Mouse (Mus musculus): ENCODE data around the gene Srebf1. TPM values are rescaled to one million over a fixed set of nuclear protein-coding genes. Genes with fewer than 3 reads are reported as not detected.
A peak's percentile ranks its signal among the peaks of the same experiment; 100 is the strongest.

Srebf1 gene
- polyA plus RNA-seq, 1 experiment, result 37.3 TPM

DNA sequence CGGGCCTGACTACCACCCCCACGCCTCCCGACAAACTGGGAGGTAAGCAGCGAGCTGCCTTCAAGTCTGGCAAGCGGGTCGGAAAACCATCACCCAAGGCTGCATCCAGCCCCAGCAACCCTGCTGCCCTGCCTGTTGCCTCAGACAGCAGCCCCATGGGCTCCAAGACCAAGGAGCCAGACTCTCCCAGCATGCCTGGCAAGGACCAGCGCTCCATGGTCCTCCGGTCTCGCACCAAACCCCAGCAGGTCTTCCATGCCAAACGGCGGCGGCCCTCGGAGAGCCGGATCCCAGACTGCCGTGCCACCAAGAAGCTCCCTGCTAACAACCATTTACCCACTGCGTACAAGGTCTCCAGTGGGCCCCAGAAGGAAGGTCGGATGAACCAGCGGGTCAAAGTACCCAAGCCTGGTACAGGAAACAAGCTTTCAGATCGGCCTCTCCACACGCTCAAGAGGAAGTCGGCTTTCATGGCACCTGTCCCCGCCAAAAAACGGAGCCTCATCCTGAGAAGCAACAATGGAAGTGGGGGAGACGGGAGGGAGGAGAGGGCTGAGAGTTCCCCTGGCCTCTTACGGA lies 34.0 kb downstream of the Srebf1 start:
- TF ChIP-seq CTCF (IDR thresholded peaks at IDR 0.05; ENCODE audit: control insufficient read depth, insufficient read depth, low read length) (no peak), POLR2A (IDR thresholded peaks at IDR 0.05; ENCODE audit: borderline replicate concordance, control insufficient read depth, low read depth, low read length) (no peak)
- Histone ChIP-seq H3K4me3 (replicated peaks; ENCODE audit: control insufficient read depth, low read depth, low read length) (no peak overlapping the region), H3K4me1 (ENCODE audit: control insufficient read depth, insufficient read depth, low read length) (peaks cover 9% of the 10 kb centered on the region), H3K27ac (ENCODE audit: control insufficient read depth, insufficient read depth, low read depth, low read length, poor library complexity) (no peak overlapping the region)
- 67% methylated on average over 25 of the region's 25 CpGs for WGBS

- Histone ChIP-seq H3K4me1 (ENCODE audit: control insufficient read depth, insufficient read depth, low read length) (peaks cover 7% of the 10 kb centered on the region), H3K27ac (ENCODE audit: control insufficient read depth, insufficient read depth, low read depth, low read length, poor library complexity) (no peak overlapping the region), H3K4me3 (replicated peaks; ENCODE audit: control insufficient read depth, low read depth, low read length) (no peak overlapping the region)
- TF ChIP-seq POLR2A (IDR thresholded peaks at IDR 0.05; ENCODE audit: borderline replicate concordance, control insufficient read depth, low read depth, low read length), result no peak
- no peak for TF ChIP-seq CTCF (IDR thresholded peaks at IDR 0.05; ENCODE audit: control insufficient read depth, insufficient read depth, low read length)
- 82% methylated on average over 11 of the region's 11 CpGs for WGBS
Measured at GRCm38 (mm10) chr11:60187070-60187469, 35.3 kb downstream of the Srebf1 start.

DNA sequence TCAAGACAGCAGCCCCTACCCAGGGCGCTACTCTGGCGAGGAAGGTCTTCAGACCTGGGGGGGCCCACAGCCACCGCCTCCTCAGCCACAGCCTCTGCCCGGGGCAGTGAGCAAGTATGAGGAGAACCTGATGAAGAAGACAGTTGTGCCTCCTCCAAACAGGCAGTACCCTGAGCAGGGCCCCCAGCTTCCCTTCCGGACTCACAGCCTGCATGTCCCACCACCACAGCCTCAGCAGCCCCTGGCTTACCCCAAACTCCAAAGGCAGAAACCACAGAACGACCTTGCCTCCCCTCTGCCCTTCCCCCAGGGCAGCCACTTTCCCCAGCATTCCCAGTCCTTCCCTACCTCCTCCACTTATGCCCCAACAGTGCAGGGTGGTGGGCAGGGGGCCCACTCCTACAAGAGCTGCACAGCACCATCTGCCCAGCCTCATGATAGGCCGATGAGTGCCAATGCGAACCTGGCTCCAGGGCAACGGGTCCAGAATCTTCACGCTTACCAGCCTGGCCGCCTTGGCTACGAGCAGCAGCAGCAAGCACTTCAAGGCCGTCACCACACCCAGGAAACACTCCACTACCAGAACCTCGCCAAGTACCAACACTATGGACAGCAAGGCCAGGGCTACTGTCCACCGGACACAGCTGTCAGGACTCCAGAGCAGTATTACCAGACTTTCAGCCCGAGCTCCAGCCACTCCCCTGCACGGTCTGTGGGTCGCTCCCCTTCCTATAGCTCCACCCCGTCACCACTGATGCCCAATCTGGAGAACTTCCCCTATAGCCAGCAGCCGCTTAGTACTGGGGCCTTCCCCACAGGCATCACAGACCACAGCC lies 36.8 kb downstream of the Srebf1 start:
- TF ChIP-seq CTCF (IDR thresholded peaks at IDR 0.05; ENCODE audit: control insufficient read depth, insufficient read depth, low read length) (no peak), POLR2A (IDR thresholded peaks at IDR 0.05; ENCODE audit: borderline replicate concordance, control insufficient read depth, low read depth, low read length) (peak; percentile 9; the same call in 1 of the 2 replicates)
- Histone ChIP-seq H3K27ac (ENCODE audit: control insufficient read depth, insufficient read depth, low read depth, low read length, poor library complexity) (no peak overlapping the region; the same call in 1 of the 2 replicates), H3K4me3 (replicated peaks; ENCODE audit: control insufficient read depth, low read depth, low read length) (peak overlapping the region; percentile 39), H3K4me1 (ENCODE audit: control insufficient read depth, insufficient read depth, low read length) (peaks cover 7% of the 10 kb centered on the region)
- 16% methylated on average over 20 of the region's 20 CpGs for WGBS

DNA sequence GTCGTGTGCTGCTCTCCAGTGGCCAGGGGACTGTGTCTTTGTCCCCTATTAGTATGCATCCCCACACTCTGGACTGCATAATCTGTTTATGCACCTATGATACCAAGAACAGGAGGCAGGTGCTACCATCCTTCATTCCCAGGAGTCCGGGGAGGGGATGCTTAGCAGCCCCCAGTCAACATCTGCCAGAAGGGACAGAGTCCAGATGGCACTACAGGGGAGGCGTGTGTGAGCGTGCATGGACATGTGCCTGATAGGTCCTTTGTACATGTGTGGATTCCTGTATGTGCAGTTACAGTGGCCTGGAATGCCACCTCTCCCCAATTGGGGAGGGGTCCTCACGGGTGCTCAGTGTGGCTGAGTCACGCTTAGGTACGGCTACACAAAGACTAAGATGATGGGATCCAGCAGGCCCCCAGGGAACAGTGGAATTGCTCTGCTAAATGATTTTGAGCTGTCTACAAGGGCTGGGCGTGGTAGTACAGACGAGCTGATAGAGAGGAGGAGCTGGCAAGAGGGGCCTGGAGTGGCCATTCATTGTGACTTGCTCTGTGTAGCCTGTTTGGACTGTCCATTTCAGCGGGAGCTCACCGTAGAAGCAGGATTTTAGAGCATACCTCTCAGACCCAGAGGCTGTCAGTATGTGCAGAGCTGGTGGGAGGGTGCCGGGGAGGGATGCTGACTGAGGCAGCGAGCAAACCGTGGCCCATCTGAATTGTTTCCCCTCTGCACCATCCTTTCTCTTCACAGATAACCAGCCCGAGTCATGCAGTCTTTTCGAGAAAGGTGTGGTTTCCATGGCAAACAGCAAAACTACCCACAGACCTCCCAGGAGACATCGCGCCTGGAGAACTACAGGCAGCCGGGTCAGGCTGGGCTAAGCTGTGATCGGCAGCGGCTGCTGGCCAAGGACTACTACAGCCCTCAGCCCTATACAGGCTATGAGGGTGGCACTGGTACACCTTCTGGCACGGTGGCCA lies 37.7 kb downstream of the Srebf1 start:
- TF ChIP-seq CTCF (IDR thresholded peaks at IDR 0.05; ENCODE audit: control insufficient read depth, insufficient read depth, low read length), result no peak
- peaks cover 7% of the 10 kb centered on the region for H3K4me1 ChIP-seq (ENCODE audit: control insufficient read depth, insufficient read depth, low read length)
- no peak overlapping the region for H3K27ac ChIP-seq (ENCODE audit: control insufficient read depth, insufficient read depth, low read depth, low read length, poor library complexity)
- WGBS, result 42% methylated on average over 22 of the region's 22 CpGs
- no peak overlapping the region for H3K4me3 ChIP-seq (replicated peaks; ENCODE audit: control insufficient read depth, low read depth, low read length)

DNA sequence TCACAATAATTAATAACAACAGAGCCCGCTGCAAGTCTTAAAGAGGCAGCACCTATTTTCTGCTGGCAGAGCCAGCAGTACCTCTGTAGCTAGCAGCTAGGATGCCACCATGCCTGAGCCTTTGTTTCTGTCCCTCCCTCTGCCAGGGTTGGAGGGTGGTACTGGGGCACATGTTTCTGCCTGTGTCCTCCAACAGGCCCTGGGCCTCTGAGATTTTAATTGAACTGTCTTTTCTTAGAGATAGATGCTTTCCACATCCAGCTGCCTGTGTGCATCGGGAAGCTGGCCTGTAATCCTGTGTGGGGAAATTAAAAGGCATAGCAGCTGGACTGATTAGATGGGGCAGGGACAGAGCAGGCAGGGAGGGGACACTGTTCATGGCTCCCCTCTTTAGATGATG lies 39.6 kb downstream of the Srebf1 start:
- no peak overlapping the region for H3K4me3 ChIP-seq (replicated peaks; ENCODE audit: control insufficient read depth, low read depth, low read length)
- peaks cover 7% of the 10 kb centered on the region for H3K4me1 ChIP-seq (ENCODE audit: control insufficient read depth, insufficient read depth, low read length)
- no peak for TF ChIP-seq CTCF (IDR thresholded peaks at IDR 0.05; ENCODE audit: control insufficient read depth, insufficient read depth, low read length)
- 72% methylated on average over 2 of the region's 2 CpGs for WGBS
- H3K27ac ChIP-seq (ENCODE audit: control insufficient read depth, insufficient read depth, low read depth, low read length, poor library complexity), result no peak overlapping the region

DNA sequence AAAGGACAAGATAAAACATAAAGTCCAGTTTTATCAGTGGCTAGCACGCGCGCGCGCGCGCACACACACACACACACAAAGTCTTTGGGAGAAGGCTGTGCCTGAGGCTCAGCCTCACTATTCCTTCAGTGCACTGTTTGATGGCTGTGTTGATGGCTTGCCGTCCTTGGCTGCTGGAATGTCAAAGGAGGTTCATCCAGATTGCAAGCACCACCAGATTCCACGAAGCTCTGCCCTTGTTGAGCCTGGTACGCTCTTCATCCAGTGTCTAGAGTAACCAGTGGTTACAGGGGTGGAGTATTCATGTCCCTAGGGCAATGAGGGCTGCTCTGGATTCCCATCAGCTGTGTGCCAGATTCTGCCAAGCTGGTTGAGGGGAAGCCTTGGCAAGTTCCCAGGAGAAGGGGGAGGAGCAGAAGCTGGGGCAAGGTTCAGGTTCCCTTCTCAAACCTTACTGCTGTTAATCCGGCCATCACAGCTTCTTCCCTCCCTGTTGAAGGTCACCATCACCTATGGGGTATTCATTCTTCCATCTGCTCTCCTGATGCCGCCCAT lies 40.2 kb downstream of the Srebf1 start:
- H3K27ac ChIP-seq (ENCODE audit: control insufficient read depth, insufficient read depth, low read depth, low read length, poor library complexity), result no peak overlapping the region
- WGBS, result 75% methylated on average over 12 of the region's 12 CpGs
- no peak overlapping the region for H3K4me3 ChIP-seq (replicated peaks; ENCODE audit: control insufficient read depth, low read depth, low read length)
- TF ChIP-seq POLR2A (IDR thresholded peaks at IDR 0.05; ENCODE audit: borderline replicate concordance, control insufficient read depth, low read depth, low read length) (no peak), CTCF (IDR thresholded peaks at IDR 0.05; ENCODE audit: control insufficient read depth, insufficient read depth, low read length) (no peak)
- H3K4me1 ChIP-seq (ENCODE audit: control insufficient read depth, insufficient read depth, low read length), result peaks cover 7% of the 10 kb centered on the region

- Histone ChIP-seq H3K4me1 (ENCODE audit: control insufficient read depth, insufficient read depth, low read length) (peaks cover 4% of the 10 kb centered on the region), H3K27ac (ENCODE audit: control insufficient read depth, insufficient read depth, low read depth, low read length, poor library complexity) (no peak overlapping the region), H3K4me3 (replicated peaks; ENCODE audit: control insufficient read depth, low read depth, low read length) (no peak overlapping the region)
- TF ChIP-seq CTCF (IDR thresholded peaks at IDR 0.05; ENCODE audit: control insufficient read depth, insufficient read depth, low read length), result no peak
- TF ChIP-seq POLR2A (IDR thresholded peaks at IDR 0.05; ENCODE audit: borderline replicate concordance, control insufficient read depth, low read depth, low read length), result no peak
Measured at GRCm38 (mm10) chr11:60178506-60178905, 43.9 kb downstream of the Srebf1 start.

DNA sequence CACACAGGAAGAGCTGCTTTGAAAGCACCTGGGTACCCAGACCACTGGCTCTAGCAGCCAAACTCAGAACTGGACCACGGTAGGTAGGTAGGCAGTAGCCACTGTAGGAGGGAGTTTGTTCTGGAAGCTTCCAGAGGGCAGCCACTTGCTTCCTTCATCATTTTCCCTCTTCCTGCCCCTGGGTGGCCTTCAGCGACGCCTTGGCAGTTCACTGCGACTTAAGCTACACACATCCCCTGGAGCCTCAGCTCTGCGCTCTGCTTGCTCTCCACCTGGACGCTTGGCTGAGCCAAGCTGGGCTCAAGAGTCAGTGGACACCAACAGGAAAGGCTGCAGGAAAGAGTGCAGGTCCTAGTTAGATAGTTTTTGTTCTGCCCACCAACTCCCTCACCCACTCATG lies 44.4 kb downstream of the Srebf1 start:
- Histone ChIP-seq H3K4me1 (ENCODE audit: control insufficient read depth, insufficient read depth, low read length) (peaks cover 4% of the 10 kb centered on the region), H3K4me3 (replicated peaks; ENCODE audit: control insufficient read depth, low read depth, low read length) (no peak overlapping the region), H3K27ac (ENCODE audit: control insufficient read depth, insufficient read depth, low read depth, low read length, poor library complexity) (no peak overlapping the region)
- 69% methylated on average over 6 of the region's 6 CpGs for WGBS
- TF ChIP-seq POLR2A (IDR thresholded peaks at IDR 0.05; ENCODE audit: borderline replicate concordance, control insufficient read depth, low read depth, low read length) (no peak), CTCF (IDR thresholded peaks at IDR 0.05; ENCODE audit: control insufficient read depth, insufficient read depth, low read length) (no peak)

All from bone marrow, adult 2 months (tissue).